Mouse (Mus musculus) embryonic facial prominence, embryonic 14.5 days (tissue): ENCODE data around the gene Tubgcp5. TPM values are rescaled to one million over a fixed set of nuclear protein-coding genes. Genes with fewer than 3 reads are reported as not detected.

Source experiments
- ATAC-seq: fragments of 200-750 bp; cut with Nextera tagmentation; 2 replicates; pipeline ENCODE4 v1.8.0; 2017; ENCODE audit warnings: low read depth, moderate number of reproducible peaks, moderate TSS enrichment
- DNase-seq: peaks from one replicate; pipeline ENCODE4 v3.0.0-alpha.2; 2015; ENCODE audit warnings: low spot score
- H3K27ac ChIP-seq: fragments of 300-500 bp; sonication (generic); replicated peaks from 2 replicates; pipeline ENCODE4 v1.5.1; 2014; ENCODE audit warnings: low read depth, mild to moderate bottlenecking, low read length, moderate library complexity
- H3K27me3 ChIP-seq: fragments of 300-500 bp; sonication (generic); replicated peaks from 2 replicates; pipeline ENCODE4 v1.6.1; 2014; ENCODE audit warnings: low read length; ENCODE audit not compliant: control insufficient read depth, insufficient read depth
- H3K36me3 ChIP-seq: fragments of 300-500 bp; sonication (generic); 2 replicates; pipeline ENCODE4 v1.6.1; 2014; ENCODE audit warnings: low read length, mixed read lengths; ENCODE audit not compliant: control insufficient read depth, insufficient read depth
- H3K4me1 ChIP-seq: fragments of 300-500 bp; sonication (generic); 2 replicates; pipeline ENCODE4 v1.6.1; 2014; ENCODE audit warnings: antibody characterized with exemption, low read length; ENCODE audit not compliant: control insufficient read depth, insufficient read depth
- H3K4me2 ChIP-seq: fragments of 300-500 bp; sonication (generic); 2 replicates; pipeline ENCODE4 v1.6.1; 2014; ENCODE audit warnings: low read depth, mild to moderate bottlenecking, low read length, moderate library complexity, mixed read lengths
- H3K4me3 ChIP-seq: fragments of 300-500 bp; sonication (generic); 2 replicates; pipeline ENCODE4 v1.5.1; 2014; ENCODE audit warnings: low read depth, mild to moderate bottlenecking, low read length
- H3K9ac ChIP-seq: fragments of 300-500 bp; sonication (generic); 2 replicates; pipeline ENCODE4 v1.6.1; 2014; ENCODE audit warnings: low read depth, mild to moderate bottlenecking, low read length, moderate library complexity, mixed read lengths
- H3K9me3 ChIP-seq: fragments of 300-500 bp; sonication (generic); 2 replicates; pipeline ENCODE4 v1.6.1; 2016; ENCODE audit warnings: low read length; ENCODE audit not compliant: control insufficient read depth
- WGBS: fragments of 180-500 bp; shearing (Covaris S2); extraction: QIAGEN DNeasy Blood & Tissue Kit; methylation state at CpG from one replicate; pipeline ENCODE4 v1.1.7; 2014; 5-methylcytosine and 5-hydroxymethylcytosine counted together
- polyA plus RNA-seq: library from polyadenylated mRNA; unstranded; fragments of >200 nt; fragmentation: Nextera tagmentation; extraction: Ambion mirVana; gene quantifications from 2 replicates; pipeline ENCODE4 v1.2.1, GENCODE M21; 2014

Gene Tubgcp5
- polyA plus RNA-seq, 1 experiment from 2014 or later: 25.7 TPM

GRCm38 (mm10) chr7:55874703-55875102 lies 80.7 kb downstream of the Tubgcp5 start:
- Histone ChIP-seq H3K27me3 (no peaks in the 10 kb centered on the region), H3K9me3 (no peaks in the 10 kb centered on the region), H3K36me3 (peaks cover 77% of the 10 kb centered on the region), H3K9ac (no peak overlapping the region), H3K27ac (no peak overlapping the region), H3K4me2 (no peak overlapping the region), H3K4me3 (no peak overlapping the region), H3K4me1 (no peaks in the 10 kb centered on the region)
- no peak for ATAC-seq
- WGBS: 94% methylated on average over 7 of the region's 7 CpGs
- no peak for DNase-seq

GRCm38 (mm10) chr7:55877721-55878120 lies 83.8 kb downstream of the Tubgcp5 start:
- Histone ChIP-seq H3K9ac (no peak overlapping the region), H3K36me3 (peaks cover 96% of the 10 kb centered on the region), H3K9me3 (no peaks in the 10 kb centered on the region), H3K27ac (no peak overlapping the region), H3K4me1 (no peaks in the 10 kb centered on the region), H3K27me3 (no peaks in the 10 kb centered on the region), H3K4me3 (no peak overlapping the region), H3K4me2 (no peak overlapping the region)
- WGBS: 88% methylated on average over 10 of the region's 10 CpGs
- DNase-seq (no peak), ATAC-seq (no peak)

- peaks cover 88% of the 10 kb centered on the region for H3K36me3 ChIP-seq
- 87% methylated on average over 9 of the region's 9 CpGs for WGBS
Observed at GRCm38 (mm10) chr7:55880882-55881281, 86.9 kb downstream of the Tubgcp5 start.

More at GRCm38 (mm10) chr7:55880882-55881281, 86.9 kb downstream of the Tubgcp5 start:
- DNase-seq (no peak), ATAC-seq (no peak)
- no peak overlapping the region for H3K9ac ChIP-seq
- no peaks in the 10 kb centered on the region for H3K27me3 ChIP-seq
- no peak overlapping the region for H3K4me2 ChIP-seq
- no peak overlapping the region for H3K27ac ChIP-seq
- H3K9me3 ChIP-seq: no peaks in the 10 kb centered on the region
- H3K4me3 ChIP-seq: no peak overlapping the region
- no peaks in the 10 kb centered on the region for H3K4me1 ChIP-seq

Other genes with a start within 250 kb of the Tubgcp5 start
- 1.1 and 1.2 TPM in 2 replicates for gene Siglech, start 26.0 kb upstream of the Tubgcp5 start, polyA plus RNA-seq
- gene Cyfip1, start 47.6 kb downstream of the Tubgcp5 start, polyA plus RNA-seq: 103 and 118 TPM in 2 replicates
- gene Nipa2, start 168.3 kb downstream of the Tubgcp5 start, polyA plus RNA-seq: 50.9 and 52.9 TPM in 2 replicates
- 7.0 and 7.9 TPM in 2 replicates for gene Nipa1, start 225.8 kb downstream of the Tubgcp5 start, polyA plus RNA-seq